Mouse (Mus musculus): ENCODE results near the gene Tfam. TPM values are rescaled to one million over a fixed set of nuclear protein-coding genes. Genes with fewer than 3 reads are reported as not detected.

The Tfam gene
- total and polyA plus RNA-seq, 3 experiments = 45.8 to 113 (median 108) TPM

DNA sequence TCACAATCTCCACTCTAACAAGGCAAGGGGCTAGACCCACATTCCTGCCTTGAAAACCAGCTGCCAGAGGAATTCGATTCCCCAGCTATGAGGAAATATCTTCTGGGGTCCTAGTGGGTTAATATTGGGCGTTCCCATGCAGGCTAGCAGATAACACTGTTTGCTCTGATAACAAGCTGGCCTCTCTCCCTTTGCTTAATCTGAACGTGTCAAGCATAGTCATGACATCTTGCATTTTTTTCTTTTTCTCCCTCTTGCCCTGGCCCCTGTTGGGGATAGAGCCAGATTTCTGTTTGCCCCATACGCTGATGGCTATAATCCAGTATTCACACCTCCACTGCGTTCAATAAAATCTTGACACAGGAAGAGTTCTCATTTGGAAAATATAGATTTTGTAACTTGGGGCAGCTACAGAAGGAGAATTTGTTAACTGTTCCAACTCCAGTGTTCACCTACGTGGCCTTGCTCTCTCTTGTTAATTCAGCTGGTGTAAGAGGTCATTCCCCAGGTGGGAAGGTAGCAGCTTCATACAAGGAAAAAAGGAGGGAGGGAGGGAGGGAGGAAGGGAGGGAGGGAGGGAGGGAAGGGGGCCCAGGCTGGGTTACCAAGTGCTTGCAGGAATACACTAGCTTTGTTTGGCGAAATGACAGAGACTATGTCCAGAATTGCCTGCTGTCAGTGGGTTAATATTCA is 54.6 kb downstream of the Tfam start:
- Histone ChIP-seq H3K4me1 (ENCODE audit: control insufficient read depth in 1 of 2, insufficient read depth in 2 of 2) (no peaks in the 10 kb centered on the region), H3K4me3 (replicated peaks in 1 of 3; ENCODE audit: low read depth in 2 of 3, low read length in 2 of 3, poor library complexity in 1 of 3) (no peak overlapping the region), H3K9ac (ENCODE audit: insufficient read depth, low read depth) (no peak overlapping the region), H3K27ac (ENCODE audit: insufficient read depth, low read depth) (no peak overlapping the region), H3K27me3 (replicated peaks) (no peaks in the 10 kb centered on the region), H3K4me2 (ENCODE audit: insufficient read depth, low read depth, poor library complexity, severe bottlenecking) (no peak overlapping the region), H3K9me3 (replicated peaks; ENCODE audit: low read length) (no peaks in the 10 kb centered on the region), H3K36me3 (replicated peaks in 1 of 2; ENCODE audit: control insufficient read depth in 1 of 2, insufficient read depth in 1 of 2, low read length in 1 of 2) (no peaks in the 10 kb centered on the region), H3K79me2 (replicated peaks; ENCODE audit: control insufficient read depth, extremely low read depth, insufficient read depth, poor library complexity, severe bottlenecking) (no peaks in the 10 kb centered on the region)
- in situ Hi-C loops (cut with MboI; ENCODE audit: low pct_ligation_motif_present, low pct_unique_long_range_greater_than_20kb, low sequenced_read_pairs) = no loop called here
- dilution Hi-C loops (cut with MboI; ENCODE audit: extremely low pct_ligation_motif_present, extremely low pct_unique_long_range_greater_than_20kb, low sequenced_read_pairs) = no loop called here
- TF ChIP-seq RCOR1 (conservative IDR thresholded peaks at IDR 0.05; ENCODE audit: low read depth, low read length) (no peak), POLR2AphosphoS2 (IDR thresholded peaks at IDR 0.05; ENCODE audit: low read depth, low read length) (no peak), E2F4 (IDR thresholded peaks at IDR 0.05; ENCODE audit: insufficient replicate concordance, low read depth, low read length) (no peak), ETS1 (conservative IDR thresholded peaks at IDR 0.05; ENCODE audit: low read depth, low read length) (no peak), MAX (IDR thresholded peaks at IDR 0.05; ENCODE audit: low read length) (no peak), ZKSCAN1 (IDR thresholded peaks at IDR 0.05; ENCODE audit: borderline replicate concordance, low read depth, low read length) (no peak), POLR2A (IDR thresholded peaks at IDR 0.05; ENCODE audit: low read depth, low read length) (no peak), MXI1 (IDR thresholded peaks at IDR 0.05; ENCODE audit: low read depth, low read length) (no peak), UBTF (IDR thresholded peaks at IDR 0.05; ENCODE audit: low read depth, low read length) (no peak), ZC3H11A (IDR thresholded peaks at IDR 0.05; ENCODE audit: low read depth, low read length) (no peak), CHD2 (IDR thresholded peaks at IDR 0.05; ENCODE audit: low read length) (no peak), JUN (IDR thresholded peaks at IDR 0.05; ENCODE audit: insufficient read depth, low read depth, low read length) (no peak), IRF4 (IDR thresholded peaks at IDR 0.05; ENCODE audit: low read depth, low read length) (no peak), USF1 (IDR thresholded peaks at IDR 0.05; ENCODE audit: low read depth, low read length) (no peak)
- no peak for DNase-seq (ENCODE audit: extremely low read depth)

DNA sequence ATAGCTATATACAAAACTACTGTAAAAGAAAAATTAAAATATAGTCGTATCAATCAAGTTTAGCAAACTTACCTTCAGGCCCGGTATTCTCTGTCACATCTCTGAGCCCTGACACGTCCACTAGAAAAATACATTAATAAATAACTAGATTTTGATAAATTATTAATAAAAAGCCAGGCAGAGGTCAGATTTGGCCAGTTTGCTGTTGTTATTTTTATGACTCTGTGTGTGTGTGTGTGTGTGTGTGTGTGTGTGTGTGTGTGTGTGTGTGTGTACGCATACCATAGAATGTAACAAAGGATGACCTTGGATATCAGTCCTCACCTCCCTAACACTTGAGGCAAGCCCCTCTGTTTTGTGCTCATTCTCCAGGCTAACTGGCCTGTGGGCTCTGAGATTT is 56.1 kb downstream of the Tfam start:
- in situ Hi-C loops (cut with MboI; ENCODE audit: low pct_ligation_motif_present, low pct_unique_long_range_greater_than_20kb, low sequenced_read_pairs) = no loop called here
- Histone ChIP-seq H3K27me3 (replicated peaks) (no peaks in the 10 kb centered on the region), H3K4me2 (ENCODE audit: insufficient read depth, low read depth, poor library complexity, severe bottlenecking) (no peak overlapping the region), H3K4me3 (replicated peaks in 1 of 3; ENCODE audit: low read depth in 2 of 3, low read length in 2 of 3, poor library complexity in 1 of 3) (no peak overlapping the region), H3K36me3 (replicated peaks in 1 of 2; ENCODE audit: control insufficient read depth in 1 of 2, insufficient read depth in 1 of 2, low read length in 1 of 2) (no peaks in the 10 kb centered on the region), H3K9me3 (replicated peaks; ENCODE audit: low read length) (no peaks in the 10 kb centered on the region), H3K9ac (ENCODE audit: insufficient read depth, low read depth) (no peak overlapping the region), H3K4me1 (ENCODE audit: control insufficient read depth in 1 of 2, insufficient read depth in 2 of 2) (no peaks in the 10 kb centered on the region), H3K79me2 (replicated peaks; ENCODE audit: control insufficient read depth, extremely low read depth, insufficient read depth, poor library complexity, severe bottlenecking) (no peaks in the 10 kb centered on the region), H3K27ac (ENCODE audit: insufficient read depth, low read depth) (no peak overlapping the region)
- TF ChIP-seq CHD2 (IDR thresholded peaks at IDR 0.05; ENCODE audit: low read length) (no peak), TCF12 (IDR thresholded peaks at IDR 0.05; ENCODE audit: low read depth, low read length) (no peak), USF1 (IDR thresholded peaks at IDR 0.05; ENCODE audit: low read depth, low read length) (no peak), RAD21 (IDR thresholded peaks at IDR 0.05; ENCODE audit: low read depth, low read length) (no peak), JUN (IDR thresholded peaks at IDR 0.05; ENCODE audit: insufficient read depth, low read depth, low read length) (no peak), EP300 (IDR thresholded peaks at IDR 0.05; ENCODE audit: low read length) (no peak), SMC3 (IDR thresholded peaks at IDR 0.05; ENCODE audit: low read depth, low read length) (no peak), MXI1 (IDR thresholded peaks at IDR 0.05; ENCODE audit: low read depth, low read length) (no peak), IRF4 (IDR thresholded peaks at IDR 0.05; ENCODE audit: low read depth, low read length) (no peak), ZKSCAN1 (IDR thresholded peaks at IDR 0.05; ENCODE audit: borderline replicate concordance, low read depth, low read length) (no peak), PAX5 (IDR thresholded peaks at IDR 0.05; ENCODE audit: low read length) (no peak), ZC3H11A (IDR thresholded peaks at IDR 0.05; ENCODE audit: low read depth, low read length) (no peak), HCFC1 (IDR thresholded peaks at IDR 0.05; ENCODE audit: low read depth, low read length) (no peak), USF2 (conservative IDR thresholded peaks at IDR 0.05; ENCODE audit: low read depth, low read length) (no peak)
- no peak for DNase-seq (ENCODE audit: extremely low read depth)
- dilution Hi-C loops (cut with MboI; ENCODE audit: extremely low pct_ligation_motif_present, extremely low pct_unique_long_range_greater_than_20kb, low sequenced_read_pairs) = no loop called here
